Mouse (Mus musculus) granulocyte monocyte progenitor cell, adult 5-6 weeks (primary cell): ENCODE results near the gene Eif2b1. TPM values are rescaled to one million over a fixed set of nuclear protein-coding genes. Genes with fewer than 3 reads are reported as not detected.
"Not testable (repeated sequence)": the region's sequence is repeated elsewhere in the genome, so short reads cannot be mapped to it uniquely, and the experiment has no call there.

Experiments
- ATAC-seq: replicated peaks from 2 replicates; pipeline ENCODE4 v1.8.0; 2016; ENCODE audit warnings: mild to moderate bottlenecking, moderate TSS enrichment, inconsistent platforms; ENCODE audit not compliant: poor library complexity, severe bottlenecking
- total RNA-seq, 2 experiments: library from RNA; stranded (forward) in 1 of 2; stranded (reverse) in 1 of 2; fragments of 200-712, 200-1000 nt in 1 of 2; fragments of >200 nt in 1 of 2; fragmentation: Nextera tagmentation in 1 of 2; gene quantifications; 2 replicates each; pipeline ENCODE4 v1.2.3; 2014 to 2017

The Eif2b1 gene
- total RNA-seq, 2 experiments from 2014 or later: 39.5 to 49.6 TPM

DNA sequence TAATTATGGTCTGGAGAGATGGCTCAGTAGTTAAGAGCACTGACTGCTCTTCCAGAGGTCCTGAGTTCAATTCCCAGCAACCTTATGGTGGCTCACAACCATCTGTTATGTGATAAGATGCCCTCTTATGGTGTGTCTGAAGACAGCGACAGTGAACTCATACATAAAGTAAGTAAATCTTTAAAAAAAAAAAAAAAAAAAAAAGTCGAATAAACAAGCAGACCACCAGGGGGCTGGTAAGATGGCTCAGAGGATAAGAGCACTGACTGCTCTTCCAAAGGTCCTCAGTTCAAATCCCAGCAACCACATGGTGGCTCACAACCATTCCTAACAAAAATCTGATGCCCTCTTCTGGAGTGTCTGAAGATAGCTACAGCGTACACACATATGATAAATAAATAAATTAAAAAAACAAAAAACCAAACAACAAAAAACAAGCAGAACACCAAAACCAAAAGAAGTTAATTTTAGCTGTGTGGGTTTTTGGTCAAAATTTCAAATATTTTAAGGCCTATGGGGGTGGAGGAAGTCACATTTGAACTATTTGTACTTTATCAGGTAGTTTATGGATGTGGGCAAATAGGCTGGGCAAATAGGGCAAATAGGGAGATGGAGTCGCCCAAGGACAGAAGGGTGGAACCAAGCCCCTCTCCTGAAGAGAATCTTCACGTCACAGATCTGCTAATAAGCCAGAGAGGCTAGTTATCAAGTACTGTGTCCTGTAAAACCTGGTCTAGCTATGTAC, 27.4 kb downstream of the Eif2b1 start:
- not testable (repeated sequence) for ATAC-seq

DNA sequence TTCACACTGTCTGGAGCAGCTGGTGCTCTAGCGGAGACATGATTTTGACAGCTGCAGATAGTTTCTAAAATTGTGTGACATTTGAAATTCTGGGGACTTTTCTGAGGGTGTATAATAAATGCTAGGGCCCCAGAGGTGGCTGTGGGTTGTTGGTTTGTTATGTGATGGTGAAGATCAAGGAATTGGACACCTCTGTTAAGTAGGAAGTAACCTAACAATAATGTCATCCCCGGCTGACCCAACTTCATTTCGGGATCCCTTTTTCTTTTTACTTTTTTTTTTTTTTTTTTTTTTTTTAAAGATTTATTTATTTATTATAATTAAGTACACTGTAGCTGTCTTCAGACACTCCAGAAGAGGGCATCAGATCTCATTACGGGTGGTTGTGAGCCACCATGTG, 28.2 kb downstream of the Eif2b1 start:
- not testable (repeated sequence) for ATAC-seq

DNA sequence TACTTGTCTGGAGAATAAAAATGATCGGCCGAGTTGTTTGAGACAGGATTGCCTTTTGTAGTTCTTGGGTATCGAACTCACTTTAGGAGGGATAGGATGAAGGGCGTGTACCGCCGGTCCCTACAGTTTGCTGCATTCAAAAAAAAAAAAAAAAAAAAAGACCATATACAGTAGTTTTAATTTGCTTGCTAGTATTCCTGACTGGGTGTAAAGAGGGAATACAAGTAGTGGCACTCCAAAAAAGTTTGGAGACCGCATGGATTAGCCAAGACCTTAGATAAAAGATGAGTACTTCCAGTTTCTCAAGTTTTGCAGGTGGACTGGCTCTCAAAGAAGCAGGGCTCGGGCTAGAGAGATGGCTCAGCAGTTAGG, 37.3 kb downstream of the Eif2b1 start:
- no peak for ATAC-seq

DNA sequence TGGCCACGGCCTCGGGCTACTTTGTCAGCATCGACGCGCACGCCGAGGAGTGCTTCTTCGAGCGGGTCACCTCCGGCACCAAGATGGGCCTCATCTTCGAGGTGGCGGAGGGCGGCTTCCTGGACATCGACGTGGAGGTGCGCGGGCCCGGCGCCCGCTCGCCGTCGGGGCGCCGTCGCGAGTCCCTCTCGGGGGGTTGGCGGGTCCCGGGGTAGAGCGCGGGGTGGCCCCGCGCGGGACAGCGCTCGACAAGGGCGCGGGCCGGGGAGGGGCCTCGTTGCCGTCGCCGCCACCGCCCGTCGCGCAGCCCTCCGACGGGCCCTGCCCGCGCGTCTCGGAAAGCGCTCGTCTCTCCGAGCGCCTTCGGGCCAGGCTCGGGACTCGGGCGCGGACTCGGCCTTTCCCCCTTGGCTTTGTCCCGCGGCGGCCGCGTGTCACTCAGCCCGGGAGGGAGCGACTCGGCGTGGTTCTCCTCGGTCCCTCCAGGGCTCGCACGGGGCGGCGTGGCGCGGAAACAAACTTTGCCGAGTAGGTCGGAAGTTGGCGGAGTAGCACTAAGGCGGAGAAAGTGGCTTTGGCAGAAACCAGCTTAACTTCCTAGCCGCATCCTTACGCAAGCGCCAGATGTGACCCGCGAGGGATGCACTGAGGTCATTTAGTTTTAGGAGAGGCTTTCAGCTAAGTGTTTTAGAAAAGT, 37.9 kb downstream of the Eif2b1 start:
- peak; percentile 61 for ATAC-seq

DNA sequence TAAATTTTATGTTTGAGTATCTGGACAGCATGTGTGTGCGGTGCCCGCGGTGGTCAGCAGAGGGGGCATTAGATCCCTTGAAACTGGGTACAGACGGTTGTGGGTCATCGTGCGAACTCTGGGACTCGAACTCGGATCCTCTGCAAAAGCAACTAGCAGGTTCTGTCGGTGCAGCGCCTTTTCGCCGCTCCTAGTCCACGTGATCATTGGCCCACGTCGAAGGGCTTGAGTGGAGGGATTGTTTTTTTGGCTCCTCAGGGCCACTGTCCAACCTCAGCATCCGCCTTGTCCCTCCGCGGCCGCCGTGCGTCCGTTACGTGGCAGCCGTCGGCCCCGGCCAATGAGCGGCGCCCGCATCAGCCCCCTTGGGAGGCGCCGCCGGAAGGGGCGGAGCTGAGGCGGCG, 38.5 kb downstream of the Eif2b1 start, which contains the start of gene Tmed2:
Gene Tmed2, plus strand, starts transcription at position 313 of the 404 bp plus-strand sequence.
- ATAC-seq: peak; percentile 89

DNA sequence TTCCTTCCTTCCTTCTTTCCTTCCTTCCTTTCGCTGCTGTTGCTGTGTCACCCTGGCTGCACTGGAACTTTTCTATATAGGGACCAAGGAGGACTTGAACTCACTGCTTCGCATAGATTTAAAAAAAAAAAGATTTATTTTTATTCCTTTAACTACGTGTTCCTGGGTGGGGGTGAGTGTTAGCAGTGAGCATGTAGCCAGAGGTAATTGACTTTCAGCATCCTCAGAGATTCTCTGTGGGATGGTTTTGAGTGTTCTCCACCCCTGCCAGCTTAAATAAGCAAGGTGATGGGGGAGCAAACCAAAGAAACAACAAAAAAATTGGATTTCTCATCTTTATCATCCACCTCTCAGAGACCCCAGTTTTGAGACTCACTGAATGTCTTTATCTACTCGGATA, 39.0 kb downstream of the Eif2b1 start:
- ATAC-seq: no peak

DNA sequence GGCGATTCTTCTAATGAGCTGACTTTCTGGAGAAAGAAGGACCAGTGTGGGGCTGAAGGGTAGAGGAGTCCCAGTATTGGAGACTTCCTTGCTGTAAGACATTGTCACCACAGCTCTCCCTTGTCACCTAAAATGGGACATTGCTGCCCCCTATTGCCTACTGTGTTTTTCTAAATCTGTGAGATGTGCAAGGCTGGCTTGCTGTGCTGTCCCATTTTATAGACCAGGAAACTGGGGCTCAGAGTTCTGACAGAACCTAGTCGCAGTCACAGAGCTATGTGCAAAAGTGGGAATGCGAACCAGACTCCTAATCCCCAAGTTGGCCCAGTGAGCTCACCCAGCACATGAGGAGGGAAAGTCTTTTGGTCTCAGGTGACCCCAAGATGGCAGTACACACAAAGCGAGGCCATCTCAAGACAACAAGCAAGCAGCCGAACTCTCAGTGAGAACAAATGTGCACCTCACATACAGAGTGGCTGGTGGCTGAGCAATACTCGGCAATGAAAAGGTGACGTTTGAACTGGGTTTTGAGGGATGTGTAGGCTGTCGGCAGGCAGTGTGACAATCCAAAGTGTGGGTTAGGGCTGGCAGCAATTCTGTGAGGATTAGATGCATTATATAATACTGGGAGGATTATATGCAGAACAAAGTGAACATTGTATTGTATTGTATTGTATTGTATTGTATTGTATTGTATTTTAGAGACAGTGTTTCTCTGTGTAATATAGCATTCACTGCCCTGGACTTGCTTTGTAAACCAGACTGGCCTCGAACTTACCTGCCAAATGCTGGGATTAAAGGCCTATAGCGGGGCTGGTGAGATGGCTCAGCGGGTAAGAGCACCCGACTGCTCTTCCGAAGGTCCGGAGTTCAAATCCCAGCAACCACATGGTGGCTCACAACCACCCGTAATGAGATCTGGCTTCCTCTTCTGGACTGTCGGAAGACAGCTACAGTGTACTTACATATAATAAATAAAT, 39.8 kb downstream of the Eif2b1 start:
- ATAC-seq: no peak

DNA sequence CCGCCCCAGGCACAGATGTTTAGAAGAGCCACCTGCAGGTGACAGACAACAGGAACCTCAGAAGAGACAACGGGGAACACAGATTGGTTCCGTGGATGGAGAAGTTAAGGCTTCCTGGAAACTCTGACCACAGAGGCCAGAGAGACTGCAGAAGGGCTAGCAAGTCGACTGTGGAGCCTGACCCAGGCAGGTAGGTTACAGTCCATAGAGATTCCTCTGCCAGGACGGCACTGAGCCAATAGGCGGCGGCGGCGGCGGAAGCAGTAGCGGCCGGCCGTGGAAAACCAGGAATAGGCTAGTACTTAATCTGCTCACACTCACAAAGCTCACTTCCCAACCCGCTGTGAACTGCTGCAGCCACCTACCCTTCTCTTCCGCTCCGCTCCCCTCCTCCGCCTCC, 42.2 kb downstream of the Eif2b1 start:
- peak; percentile 17 for ATAC-seq

DNA sequence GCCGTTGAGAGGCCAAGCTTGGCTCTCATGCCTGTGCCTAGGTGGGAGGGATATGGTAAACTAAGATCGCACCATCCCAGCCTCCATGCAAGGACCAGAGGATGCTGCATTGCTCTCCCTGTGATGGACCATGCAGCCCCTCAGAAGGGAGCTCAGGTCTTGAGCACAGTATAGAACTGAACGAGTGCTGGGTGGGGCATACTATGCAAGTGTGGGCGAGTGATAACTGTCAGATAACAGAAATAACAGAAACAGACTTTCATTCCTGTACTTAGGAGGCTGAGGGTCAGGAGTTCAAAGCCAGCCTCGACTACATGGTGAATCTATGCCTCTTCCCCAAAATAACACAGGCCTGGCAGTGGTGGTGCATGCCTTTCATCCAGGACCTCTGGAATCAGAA, 43.9 kb downstream of the Eif2b1 start:
- no peak for ATAC-seq

DNA sequence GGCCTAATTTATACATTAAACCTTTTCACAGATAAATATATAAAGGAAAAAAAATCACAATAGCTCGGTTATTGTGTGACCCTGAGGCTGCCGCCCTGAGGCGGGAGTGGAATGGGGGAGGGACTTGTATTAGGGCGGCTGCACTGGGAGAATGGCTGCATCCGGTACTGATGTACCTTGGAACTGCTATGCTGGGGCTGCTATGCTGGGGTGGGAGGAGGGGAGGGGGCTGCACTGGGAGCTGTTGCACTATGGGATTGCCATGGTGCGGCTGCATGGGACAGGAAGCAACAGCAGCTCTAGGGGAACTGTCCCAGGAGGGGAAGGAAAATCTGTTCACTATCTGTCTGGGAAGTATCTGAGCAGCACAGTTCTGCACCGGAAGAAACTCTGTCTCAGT, 46.5 kb downstream of the Eif2b1 start:
- no peak for ATAC-seq

DNA sequence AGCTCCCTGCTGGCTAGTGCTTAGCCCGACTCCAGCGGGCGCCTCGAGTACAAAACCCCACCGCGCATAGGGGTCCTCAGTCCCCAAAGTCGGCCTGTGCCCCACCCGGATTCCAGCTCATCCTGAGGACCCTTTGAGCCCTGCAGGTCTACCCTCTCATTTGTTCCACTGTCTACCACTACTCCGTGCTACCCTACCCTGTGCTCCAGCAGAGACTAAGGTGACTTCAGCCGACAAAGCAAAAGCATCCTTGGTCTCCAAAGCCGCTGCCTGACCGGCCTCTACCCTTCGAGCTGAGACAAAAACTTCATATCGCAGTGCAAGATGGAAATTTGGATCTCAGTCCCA, 47.4 kb downstream of the Eif2b1 start:
- ATAC-seq: no peak

DNA sequence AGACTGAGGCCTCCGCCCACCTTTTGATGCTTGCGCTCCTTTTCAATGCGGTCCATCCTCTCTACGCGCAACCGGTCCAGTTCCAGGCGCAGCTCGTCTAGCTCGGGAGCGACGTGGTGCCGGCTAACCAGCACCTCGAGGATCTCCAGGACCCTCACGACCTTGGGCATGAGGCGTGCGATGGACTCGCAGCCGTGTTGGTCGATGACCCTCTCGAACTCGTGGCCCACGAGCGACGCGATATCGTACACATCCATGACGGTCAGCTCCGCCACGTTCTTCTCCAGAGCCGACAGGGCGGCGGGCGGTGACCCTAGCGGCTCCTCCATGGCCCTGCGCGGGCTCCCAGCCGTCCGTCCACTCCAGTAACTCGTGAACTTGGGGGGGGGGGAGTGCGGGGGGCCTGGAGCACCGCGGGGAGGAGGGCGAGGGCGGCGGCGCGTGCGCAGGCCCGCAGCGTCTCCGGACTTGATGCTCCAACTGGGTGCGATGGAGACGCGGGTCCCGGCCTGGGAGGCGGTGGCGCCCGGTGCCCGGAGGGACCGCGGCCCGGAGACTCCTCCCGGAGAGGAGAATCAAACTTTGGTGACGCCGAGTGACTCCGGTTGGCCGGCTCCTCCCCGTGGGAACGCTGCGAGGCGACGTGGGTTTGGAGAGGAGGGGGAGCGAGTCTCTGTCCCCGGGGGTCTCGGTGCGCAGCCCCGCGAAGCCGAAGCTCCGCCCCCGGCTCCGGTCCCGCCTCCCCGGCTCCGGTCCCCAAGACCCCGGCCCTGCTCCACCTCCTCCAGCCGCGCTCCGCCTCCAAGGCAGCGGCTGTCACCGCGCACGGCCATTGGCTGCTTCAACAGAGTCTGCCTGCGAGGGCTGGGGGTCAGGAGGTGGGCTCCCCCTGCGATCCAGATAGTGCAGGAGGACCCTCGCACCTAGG, 48.0 kb downstream of the Eif2b1 start, which contains the start of gene Rilpl1:
Gene Rilpl1, minus strand, starts transcription at position 737 of the 928 bp plus-strand sequence.
- peak; percentile 31; the same call in 1 of the 2 replicates for ATAC-seq

DNA sequence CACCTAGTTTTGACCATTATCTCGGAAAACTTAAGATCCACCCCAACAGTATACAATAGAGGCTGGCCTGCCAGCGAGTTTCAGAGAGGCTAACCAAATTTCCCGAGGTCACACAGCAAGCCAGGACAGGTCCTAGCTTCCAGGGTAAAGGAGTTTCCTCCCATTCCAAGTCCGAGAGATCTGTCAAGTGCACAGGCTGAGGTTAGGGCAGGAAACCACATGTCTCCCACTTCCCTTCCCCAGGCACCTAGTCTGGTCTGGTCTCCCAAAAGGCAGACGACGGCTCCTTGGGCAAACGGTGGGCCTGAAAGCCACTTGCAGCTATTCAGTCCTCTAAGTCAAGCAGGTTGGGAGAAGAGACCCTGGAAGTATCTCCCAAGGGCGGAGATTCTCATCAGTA, 49.2 kb downstream of the Eif2b1 start:
- ATAC-seq: peak; percentile 73

DNA sequence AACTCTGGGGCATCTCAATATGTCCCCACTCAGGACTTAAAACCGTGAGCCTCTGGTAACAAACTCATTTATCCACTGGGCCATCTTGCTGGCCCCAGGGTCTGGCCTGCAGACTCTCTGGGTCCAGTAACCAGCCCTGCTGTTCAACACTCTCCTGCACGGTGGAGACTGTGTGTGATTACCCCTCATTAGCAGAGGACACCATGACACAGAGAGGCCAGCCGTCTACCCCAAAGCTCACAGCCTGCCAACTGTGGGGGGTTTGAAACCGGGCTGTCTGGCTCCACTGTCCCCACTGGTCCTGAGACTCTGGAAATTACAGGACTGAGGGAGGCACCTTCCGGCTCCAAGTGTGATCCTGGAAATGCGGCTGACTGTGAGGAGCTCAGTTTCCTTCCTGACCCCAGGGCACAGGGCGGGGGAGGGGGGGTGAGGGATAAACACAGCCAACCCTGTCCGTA, 49.7 kb downstream of the Eif2b1 start:
- no peak for ATAC-seq

DNA sequence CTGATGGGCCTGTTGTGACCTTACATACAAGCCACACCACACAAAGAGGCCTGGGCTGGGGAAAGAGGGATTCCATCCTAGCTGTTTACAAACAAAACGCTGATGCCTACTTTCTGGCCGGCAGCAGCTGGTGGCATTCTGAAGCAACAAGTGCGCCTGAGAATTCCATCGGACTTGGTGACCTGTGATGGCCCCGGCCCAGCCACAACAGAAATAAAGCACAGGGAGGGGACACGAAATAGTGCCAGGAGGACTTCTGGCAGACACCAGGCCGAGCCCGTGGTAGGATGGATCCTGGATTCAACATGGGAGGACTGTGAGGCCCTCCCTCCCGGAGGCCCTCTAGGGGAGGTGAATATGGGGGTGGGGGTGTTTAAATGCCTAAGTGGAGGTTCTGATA, 50.1 kb downstream of the Eif2b1 start:
- no peak for ATAC-seq

DNA sequence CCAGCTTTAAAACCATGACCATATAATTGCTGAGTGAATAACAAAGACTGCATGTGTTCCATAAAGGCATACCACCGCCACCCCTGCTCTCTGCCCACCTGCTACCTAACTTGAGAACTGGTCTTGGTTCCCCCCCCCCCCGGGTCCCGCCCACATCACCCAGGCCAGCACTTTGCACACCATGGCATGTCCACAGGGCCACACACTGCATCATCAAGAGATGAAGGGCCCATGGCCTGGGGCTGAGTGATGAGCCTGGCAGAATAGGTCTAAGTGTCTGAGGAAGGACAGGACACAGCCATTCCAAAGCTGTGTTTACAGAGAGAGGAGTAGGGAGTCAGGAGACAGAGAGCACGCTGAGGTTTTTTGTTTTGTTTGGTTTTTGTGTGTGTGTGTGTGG, 50.6 kb downstream of the Eif2b1 start:
- ATAC-seq: no peak

DNA sequence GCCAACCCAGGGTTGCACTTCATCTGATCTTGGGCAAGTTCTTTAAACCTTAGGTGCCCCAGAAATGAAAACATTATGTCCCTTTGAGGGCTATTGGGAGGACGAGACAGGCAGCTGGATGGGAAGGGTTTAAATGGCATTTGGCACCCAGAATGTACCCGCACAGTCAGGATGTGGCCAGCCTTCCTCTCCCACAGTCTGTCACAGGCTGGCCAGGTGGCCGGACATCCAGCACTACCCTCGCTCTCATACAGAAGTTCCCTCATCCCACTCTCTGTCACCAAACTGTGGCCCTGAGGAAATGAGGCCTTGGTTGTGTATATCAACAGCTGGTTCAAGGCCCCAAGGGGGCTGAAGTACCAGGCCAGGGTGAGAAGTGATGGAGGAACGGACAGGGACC, 54.0 kb downstream of the Eif2b1 start:
- ATAC-seq: peak; percentile 18; the same call in 1 of the 2 replicates

DNA sequence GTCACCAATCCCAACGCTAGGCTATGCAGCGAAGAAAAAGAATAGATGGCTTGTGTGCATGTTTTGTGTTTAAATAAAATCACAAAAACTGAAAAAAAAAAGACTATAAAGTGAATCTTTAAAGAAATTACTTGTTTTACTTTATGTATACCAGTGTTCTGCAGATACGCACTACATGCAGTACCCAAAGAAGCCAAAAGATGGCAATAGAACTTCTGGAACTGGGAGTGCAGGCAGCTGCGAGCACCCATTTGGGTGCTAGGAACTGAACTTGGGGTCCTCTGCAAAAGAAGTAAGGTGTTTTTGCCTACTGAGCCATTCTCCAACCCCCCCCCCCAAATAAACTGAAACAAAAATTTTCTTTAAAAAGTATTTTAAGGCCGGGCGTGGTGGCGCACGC, 55.9 kb downstream of the Eif2b1 start:
- no peak for ATAC-seq

DNA sequence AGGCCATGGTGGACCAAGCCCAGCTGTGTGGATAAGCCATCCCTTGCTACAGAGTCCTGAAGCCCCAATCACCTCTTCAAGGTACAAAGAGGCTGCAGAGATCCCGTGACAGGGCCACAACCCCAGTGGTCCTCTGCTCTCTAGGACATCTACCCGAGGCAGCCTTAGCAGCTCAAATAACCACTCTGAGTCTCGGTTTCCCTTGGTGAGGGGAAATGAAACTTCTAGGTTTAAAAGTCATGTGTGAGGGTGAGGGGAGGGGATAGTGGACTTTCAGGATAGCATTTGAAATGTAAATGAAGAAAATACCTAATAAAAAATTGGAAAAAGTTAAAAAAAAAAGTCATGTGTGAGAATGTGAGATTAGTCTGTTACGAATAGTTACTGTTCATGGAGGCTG, 57.3 kb downstream of the Eif2b1 start:
- ATAC-seq: peak; percentile 77
